Mouse (Mus musculus) cerebellum, adult (tissue): ENCODE measurements at regions not wholly inside any gene's neighbourhood (a gene's known extent, or its start where the extent isn't known, plus 50 kb on each side); places are given as distances from the start of the nearest gene placed in this dataset.
A peak's percentile ranks its signal among the peaks of the same experiment; 100 is the strongest.

Experiments used
- ATAC-seq: cut with Nextera tagmentation; 2 replicates; pipeline ENCODE4 v1.9.2; 2017; ENCODE audit warnings: mild to moderate bottlenecking, moderate library complexity, mixed read lengths; ENCODE audit not compliant: insufficient number of reproducible peaks, low FRiP score, low TSS enrichment

DNA sequence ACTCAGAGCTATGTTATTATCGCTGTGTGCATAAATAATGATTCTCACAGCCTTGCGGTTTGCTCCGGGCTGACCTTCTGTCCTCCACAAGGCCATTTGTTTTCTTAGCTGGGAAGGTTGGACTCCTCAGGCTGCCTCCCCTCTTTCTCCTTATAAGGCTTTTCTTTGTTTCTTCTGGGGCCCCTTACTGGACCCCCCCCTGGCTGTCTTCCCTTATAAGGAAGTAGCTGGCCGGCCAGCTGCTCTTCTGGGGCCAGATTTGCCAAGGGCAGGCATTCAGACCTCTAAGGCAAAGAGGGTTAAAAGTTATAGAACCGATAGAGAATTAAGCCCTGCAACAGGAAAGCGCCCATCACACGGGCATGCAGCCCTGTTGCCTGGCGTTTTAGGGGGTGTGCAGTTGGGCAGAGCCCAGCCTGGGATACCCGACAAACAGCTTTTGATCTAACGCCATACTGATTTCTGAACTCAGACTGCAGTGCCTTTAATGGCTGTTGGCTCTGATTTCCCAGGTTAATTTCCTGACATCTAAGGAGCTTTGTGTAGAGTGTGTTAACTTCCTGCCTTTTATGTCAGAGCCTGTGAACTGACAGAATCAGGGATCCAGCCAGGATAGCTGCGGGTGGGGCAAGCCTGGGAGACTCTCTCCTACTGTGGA is 66.1 kb upstream of the Serp2 start:
- ATAC-seq: no peak

DNA sequence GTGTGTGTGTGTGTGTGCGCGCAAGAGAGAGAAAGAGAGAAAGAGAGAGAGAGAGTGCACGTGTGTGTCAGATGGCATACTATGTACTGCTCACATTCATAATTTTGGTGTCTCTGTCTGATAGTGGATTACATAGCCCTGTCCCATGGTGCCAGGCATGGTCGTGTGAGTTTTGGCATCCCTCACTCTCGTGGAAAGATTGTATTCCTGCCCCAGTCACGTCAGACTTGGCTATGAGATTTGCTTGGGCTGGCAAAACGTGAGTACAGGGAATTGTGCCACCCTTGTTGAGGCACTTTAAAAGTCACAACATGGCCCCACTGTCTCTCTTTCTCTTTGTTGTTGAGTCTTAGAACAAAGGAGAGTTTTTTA is 62.3 kb upstream of the Serp2 start:
- ATAC-seq: no peak

DNA sequence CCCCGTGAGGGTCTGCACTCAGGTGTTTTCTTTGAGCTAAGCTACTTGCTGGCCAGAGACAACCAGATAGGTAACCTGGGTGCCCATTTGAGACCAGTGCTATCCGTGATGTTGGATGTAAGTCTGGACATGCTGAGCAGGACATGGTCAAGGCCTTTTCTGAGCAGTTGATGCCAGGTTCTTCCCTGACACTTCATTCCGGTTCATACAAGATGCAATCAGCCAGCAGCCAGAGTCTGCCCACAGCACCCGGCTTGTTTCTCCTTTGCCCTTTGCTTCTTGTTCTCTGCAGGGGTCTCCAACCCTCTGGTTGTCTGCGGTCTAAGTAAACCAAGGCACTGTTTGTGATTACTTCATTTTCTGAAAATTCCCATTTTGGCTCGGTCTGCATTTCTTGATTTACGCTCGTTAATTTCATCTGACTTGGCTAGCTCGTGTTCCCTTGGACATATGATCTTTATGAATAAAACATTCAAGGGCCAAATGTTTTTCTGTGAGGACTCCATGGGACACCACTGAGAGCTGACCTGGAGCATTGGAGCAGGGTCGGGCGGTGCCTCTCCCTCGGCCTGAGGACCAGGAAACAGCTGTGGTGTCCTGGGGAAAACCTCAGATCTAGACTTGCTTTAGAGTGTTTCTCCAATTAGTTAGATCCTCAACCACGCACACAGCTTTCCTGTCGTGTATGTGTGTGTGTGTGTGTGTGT is 61.8 kb upstream of the Serp2 start:
- no peak for ATAC-seq

DNA sequence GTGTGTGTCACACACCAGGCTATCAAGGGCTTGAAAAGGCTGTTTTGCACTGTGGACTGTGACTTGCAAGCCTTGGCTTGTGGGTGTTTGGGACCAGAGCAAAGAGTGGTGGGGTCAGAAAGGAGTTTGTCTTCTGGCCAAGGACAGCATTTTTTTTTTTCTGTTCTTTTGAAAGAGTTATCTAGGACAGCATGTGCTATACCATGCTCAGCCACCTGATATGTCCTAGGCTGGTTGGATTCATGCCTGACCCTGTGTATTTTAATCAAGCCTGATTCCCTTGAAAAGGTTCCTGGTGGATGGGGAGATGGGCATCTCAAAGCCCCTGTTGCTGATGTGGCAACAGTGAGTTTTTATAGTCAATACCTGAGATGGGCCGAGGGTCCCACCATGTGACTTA is 61.2 kb upstream of the Serp2 start:
- 0 out of 2 replicates have a peak, but pooled peaks have one; percentile 4 for ATAC-seq

DNA sequence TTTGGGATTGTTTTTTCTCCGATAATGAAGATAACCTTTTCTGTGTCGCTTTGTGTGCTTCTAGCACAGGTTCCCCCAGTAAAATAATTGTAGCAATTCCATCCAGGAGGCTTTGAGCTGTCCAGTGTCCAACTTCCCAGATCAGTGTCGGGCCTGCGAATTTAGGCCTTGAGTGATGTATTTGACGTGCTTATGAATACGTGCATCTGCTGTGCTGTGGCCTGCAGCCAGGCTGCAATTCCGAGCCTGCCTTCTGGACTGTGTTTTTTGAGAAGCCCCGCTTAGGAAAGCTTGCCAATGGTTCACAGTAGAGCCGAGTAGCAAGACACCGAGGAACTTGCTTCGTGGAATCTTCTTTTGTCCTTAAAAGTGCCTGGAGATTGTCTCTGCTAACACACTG is 60.8 kb upstream of the Serp2 start:
- 0 out of 2 replicates have a peak, but pooled peaks have one; percentile 13 for ATAC-seq

DNA sequence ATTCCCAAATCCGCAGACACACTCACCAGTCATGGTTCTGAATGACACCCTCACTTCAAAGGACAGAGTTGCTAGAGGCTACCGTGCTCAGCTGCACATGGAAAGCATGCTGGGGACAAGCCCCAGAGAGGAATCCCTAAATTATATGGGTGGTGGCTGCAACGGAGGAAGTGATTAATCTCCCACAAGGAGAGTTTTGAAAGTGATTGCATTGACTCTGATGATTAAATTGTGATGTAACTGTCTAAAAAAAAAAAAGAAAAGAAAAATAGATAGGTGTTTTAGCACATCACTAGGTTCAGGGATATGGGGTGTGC is 59.6 kb upstream of the Serp2 start:
- ATAC-seq: no peak

DNA sequence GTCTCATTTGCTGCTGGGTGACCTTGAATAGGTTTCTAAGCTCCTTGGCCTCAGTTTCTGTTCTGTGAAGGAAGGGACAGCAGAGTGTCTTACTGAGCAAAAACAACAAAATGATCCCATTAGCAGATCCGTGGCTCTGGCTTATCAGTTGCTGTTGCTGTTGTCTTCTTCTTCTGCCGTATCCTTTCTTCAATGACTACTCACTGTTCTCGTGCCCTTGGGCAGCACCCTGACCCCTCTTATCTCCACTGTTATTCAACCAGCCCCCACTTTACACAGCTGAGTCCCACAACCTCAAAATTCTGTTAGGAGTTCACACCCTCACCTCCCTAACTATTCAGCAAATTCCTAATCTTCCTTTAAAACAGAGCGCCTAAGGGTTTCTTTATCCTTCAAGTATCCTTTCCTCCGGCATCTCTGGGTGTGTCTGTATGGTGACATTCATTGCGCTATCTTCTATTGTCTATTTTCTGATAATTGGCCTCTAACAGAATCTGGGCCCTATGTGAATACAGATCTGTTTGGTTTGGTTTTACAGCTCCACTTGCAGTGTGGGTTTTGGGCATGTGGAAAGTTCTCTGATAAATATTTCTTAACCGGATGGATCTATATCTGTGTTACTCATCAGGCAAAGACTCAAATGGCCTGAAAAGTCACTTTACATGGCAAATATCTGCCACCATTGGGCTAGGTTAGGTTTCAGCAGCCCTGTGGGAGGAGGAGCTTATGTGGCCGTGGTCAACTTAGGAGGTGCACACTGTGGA is 59.1 kb upstream of the Serp2 start:
- no peak for ATAC-seq

DNA sequence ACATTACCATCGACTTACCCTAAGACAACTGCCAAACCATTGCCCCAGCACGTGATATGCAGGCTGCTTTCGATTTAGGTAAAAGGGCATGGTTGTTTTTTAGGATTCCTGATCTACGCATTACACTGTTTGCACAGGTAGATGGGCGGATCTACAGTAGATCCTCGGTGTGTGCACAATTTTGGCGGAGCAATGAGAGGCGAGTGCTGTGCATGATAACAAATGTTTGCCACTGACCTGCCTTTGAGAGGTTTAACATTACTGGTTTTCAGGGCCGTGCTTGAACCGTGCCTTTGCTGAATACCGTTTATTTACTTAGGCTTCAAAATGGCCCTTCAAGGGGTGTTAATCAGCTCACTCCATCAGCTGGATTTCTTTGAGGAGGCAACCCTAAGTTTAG is 58.5 kb upstream of the Serp2 start:
- no peak for ATAC-seq

DNA sequence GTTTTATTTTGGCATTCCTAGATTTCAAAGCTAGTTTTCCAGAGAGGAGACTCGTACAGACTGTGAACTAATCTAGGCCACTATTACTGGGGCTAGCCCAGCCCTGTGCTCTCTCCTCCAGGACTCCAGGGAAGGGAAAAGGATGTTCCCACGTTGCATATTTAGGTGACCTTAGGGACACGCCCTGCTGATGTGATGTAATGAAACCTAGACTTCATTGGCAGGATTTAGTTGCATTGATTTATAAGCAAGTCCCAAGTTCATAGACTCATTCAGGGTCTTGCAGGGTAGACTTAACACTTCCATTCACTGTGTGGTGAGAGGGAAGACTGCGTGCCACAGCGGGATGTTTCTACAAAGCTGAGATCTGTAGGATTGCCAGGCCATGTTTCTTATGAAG is 58.0 kb upstream of the Serp2 start:
- no peak for ATAC-seq

DNA sequence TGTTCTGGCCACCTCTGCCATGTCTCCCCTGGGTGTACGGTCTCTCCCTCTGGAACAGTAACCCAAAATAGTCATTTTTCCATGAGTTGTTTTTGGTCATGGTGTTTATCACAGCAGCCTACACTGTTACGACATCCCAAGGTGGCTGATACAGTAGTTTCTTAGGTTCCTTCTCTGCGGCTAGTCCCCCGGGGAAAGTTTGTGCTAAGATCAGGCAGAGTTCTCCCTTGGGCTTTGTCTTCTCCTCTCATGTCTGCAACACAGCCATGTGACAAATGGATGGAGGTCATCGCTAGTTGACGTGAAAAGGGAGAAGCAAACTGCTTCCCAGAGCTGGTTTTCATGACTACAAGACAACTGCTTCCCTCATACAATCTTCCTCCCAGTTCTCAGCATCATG is 56.9 kb upstream of the Serp2 start:
- ATAC-seq: no peak

DNA sequence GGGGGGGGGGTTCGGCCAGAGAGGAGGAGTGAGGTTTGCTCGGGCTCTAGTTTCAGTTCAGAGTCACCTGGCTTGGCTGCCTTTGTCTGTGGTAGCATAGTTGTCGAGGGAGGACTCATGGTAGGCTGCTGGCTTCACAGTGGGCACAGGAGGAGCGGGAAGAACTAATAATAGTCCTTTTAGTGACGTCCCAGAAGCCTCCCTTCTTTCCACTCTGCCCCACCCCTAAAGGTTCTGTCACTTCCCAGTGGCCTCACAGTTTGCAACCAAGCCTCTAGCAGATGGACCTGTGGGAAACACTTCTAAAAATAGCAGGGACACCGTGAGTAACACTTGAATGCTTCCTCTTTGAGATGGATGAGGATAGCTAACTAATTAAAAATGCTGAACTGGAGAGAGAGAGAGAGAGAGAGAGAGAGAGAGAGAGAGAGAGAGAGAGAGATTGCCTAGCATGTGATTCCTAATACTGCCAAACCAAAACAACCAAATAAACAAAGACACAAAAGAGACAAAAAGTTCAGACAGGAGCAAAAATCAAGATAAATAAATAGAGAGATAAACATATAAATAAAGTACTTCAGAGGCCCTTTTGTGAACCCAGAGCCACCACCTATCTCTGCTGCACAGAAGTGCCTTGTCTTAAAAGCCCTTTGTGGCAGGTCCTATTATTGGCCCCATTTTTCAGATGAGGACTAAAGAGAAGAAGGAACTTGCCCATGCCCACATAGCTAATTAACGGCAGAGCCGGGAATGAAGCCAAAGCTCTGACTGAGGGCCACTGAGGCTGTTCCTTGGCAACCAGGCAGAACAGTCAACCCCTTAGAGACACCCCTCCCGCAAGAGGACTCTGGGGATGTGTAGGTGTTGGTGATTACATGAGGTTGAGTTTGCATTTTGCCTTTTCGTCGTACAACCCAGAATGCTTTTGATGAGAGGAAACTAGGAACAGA is 54.0 kb upstream of the Serp2 start:
- peak; percentile 96 for ATAC-seq
